Mouse (Mus musculus) adrenal gland, postnatal 4 days (tissue): ENCODE results near the gene Sp1. TPM values are rescaled to one million over a fixed set of nuclear protein-coding genes. Genes with fewer than 3 reads are reported as not detected.

ENCODE experiments used
- DNase-seq, 2 experiments: peaks; one replicate each; pipeline ENCODE4 v3.0.0; 2021 to 2022; ENCODE audit warnings: low spot score in 2 of 2, mixed read lengths in 2 of 2
- total RNA-seq, 2 experiments: library from RNA; stranded (reverse); gene quantifications; 2 replicates each; pipeline ENCODE4 v1.2.3; 2021

Gene Sp1
- total RNA-seq, 2 experiments from 2014 or later, result 101 to 110 TPM

DNA sequence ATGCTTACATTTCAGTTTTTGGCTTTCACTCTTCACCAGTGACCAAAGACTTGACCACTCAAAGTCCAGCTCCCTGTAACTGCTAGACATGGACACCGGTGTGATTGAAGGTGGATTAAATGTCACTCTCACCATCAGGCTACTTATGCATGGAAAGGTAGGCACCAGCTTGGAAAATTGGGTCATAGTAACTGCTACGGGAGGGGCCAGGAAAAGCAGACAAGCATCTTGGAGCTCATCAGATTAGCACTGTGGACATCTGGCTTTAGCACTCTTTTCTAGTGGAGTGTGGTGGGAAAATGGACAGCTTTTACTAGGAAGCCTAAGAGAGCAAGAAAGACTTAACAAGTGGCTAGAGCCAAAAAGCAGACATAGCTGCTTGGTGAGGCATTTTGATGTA is 67.3 kb downstream of the Sp1 start:
- no peak for DNase-seq

DNA sequence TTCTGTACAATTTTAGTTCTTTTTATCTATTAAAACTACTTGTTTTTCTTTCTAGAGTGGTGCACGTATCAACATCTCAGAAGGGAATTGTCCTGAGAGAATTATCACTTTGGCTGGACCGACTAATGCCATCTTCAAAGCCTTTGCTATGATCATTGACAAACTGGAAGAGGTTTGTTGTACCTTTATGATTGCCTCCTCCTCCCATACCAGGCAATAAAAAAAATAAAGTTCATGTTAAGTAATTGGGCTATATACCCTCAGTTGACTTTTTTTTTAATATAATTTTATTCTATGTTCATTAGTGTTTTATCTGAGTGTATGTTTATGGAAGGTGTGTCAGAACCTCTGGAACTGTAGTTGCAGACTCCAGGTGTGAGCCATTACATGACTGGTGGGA is 68.6 kb downstream of the Sp1 start:
- no peak for DNase-seq

DNA sequence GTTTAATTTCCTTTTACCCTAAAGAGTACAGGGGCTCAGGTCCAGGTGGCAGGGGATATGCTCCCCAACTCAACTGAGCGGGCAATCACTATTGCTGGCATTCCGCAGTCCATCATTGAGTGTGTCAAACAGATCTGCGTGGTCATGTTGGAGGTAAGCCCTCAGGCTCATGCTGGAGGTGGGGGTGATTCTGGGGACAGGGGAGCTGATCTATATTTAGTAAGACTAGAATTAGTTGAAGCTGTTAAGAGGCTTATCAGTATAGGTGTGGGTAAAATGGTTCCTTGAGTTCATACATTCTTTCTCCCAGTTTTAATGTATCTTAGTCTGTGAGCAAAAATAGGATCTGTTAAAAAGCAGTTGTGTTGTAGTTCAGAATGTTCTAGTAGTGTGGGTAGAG is 77.2 kb downstream of the Sp1 start:
- no peak for DNase-seq

DNA sequence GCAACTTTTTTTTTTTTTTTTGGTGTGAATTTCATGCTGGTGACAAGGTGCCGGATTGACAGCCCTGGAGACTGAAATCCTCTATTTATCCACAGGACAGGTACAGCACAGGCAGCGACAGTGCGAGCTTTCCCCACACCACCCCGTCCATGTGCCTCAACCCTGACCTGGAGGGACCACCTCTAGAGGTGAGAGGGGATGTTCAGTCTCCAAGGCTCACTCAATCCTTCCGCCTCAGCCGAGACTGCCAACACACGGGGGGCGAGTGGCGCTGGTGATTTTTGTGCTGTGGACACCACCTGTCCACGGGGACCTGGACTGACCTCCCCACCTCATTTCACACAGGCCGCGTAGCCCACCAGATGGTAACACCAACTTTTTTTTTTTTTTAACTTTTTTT is 79.9 kb downstream of the Sp1 start:
- no peak for DNase-seq

Other genes with a start within 250 kb of the Sp1 start
- gene Zfp740, start 202.9 kb upstream of the Sp1 start, total RNA-seq, result 100 to 1,000 TPM; 131 to 134 TPM
- gene Csad, start 201.4 kb upstream of the Sp1 start, total RNA-seq, result 100 to 1,000 TPM in 1 of 2 experiments, 10 to 100 TPM in 1; 90.0 to 106 TPM
- 1 to 10 TPM; 1.1 to 3.6 TPM for gene Itgb7, start 174.2 kb upstream of the Sp1 start, total RNA-seq
- gene Rarg, start 148.6 kb upstream of the Sp1 start, total RNA-seq, result 10 to 100 TPM; 24.8 to 28.6 TPM
- gene Gm9918, start 135.6 kb upstream of the Sp1 start, total RNA-seq, result under 1 TPM; 0.17 to 0.31 TPM
- gene Mfsd5, start 126.7 kb upstream of the Sp1 start, total RNA-seq, result 10 to 100 TPM; 34.4 to 36.7 TPM
- gene Espl1, start 109.9 kb upstream of the Sp1 start, total RNA-seq, result 10 to 100 TPM; 16.5 to 24.5 TPM
- 100 to 1,000 TPM; 443 to 452 TPM for gene Pfdn5, start 80.0 kb upstream of the Sp1 start, total RNA-seq
- gene Myg1, start 74.4 kb upstream of the Sp1 start, total RNA-seq, result 10 to 100 TPM; 86.3 to 96.7 TPM
- gene Aaas, start 55.4 kb upstream of the Sp1 start, total RNA-seq, result 10 to 100 TPM; 32.3 to 39.0 TPM
- gene Sp7, start 39.0 kb upstream of the Sp1 start, total RNA-seq, result under 1 TPM; 0.31 to 0.48 TPM
- 1 to 10 TPM; 2.8 to 3.1 TPM for gene Amhr2, start 39.2 kb downstream of the Sp1 start, total RNA-seq
- 10 to 100 TPM; 63.2 to 81.5 TPM for gene Prr13, start 52.9 kb downstream of the Sp1 start, total RNA-seq
- gene Pcbp2, start 64.4 kb downstream of the Sp1 start, total RNA-seq, result 100 to 1,000 TPM; 925 to 956 TPM
- 1 to 10 TPM in 1 of 2 experiments, not detected in 1; 4.3 TPM for gene Gm10337, start 97.6 kb downstream of the Sp1 start, total RNA-seq
- gene Map3k12, start 110.9 kb downstream of the Sp1 start, total RNA-seq, result 10 to 100 TPM; 13.2 to 13.4 TPM
- 10 to 100 TPM; 52.8 to 53.2 TPM for gene Tarbp2, start 112.0 kb downstream of the Sp1 start, total RNA-seq
- gene Npff, start 118.8 kb downstream of the Sp1 start, total RNA-seq, result 1 to 10 TPM; 5.9 to 8.6 TPM
- gene Gm28047, start 218.9 kb downstream of the Sp1 start, total RNA-seq, result 1 to 10 TPM in 1 of 2 experiments, not detected in 1; 1.5 TPM
- 10 to 100 TPM; 81.4 to 87.1 TPM for gene Atf7, start 219.3 kb downstream of the Sp1 start, total RNA-seq